Mouse (Mus musculus): Measurements from ENCODE around the gene Olfr1451.
"Not testable (repeated sequence)": the region's sequence is repeated elsewhere in the genome, so short reads cannot be mapped to it uniquely, and the experiment has no call there.

The Olfr1451 gene

GRCm38 (mm10) chr19:12994714-12995113, at the start of gene Olfr1451:
Gene Olfr1451, plus strand, starts transcription at chr19:12995014.
- DNase-seq (ENCODE audit: low spot score): no peak

- no peak for DNase-seq (ENCODE audit: low spot score)
Measured at GRCm38 (mm10) chr19:12949958-12950357, 44.9 kb upstream of the Olfr1451 start, which contains the start of gene Olfr1450. Gene Olfr1450, plus strand, starts transcription at chr19:12950258.

GRCm38 (mm10) chr19:12970082-12970481, 24.7 kb upstream of the Olfr1451 start:
- DNase-seq (ENCODE audit: low spot score): not testable (repeated sequence)

- DNase-seq (ENCODE audit: low spot score): not testable (repeated sequence)
Measured at GRCm38 (mm10) chr19:12992316-12992715, 2.5 kb upstream of the Olfr1451 start.

- no peak for DNase-seq (ENCODE audit: low spot score)
Measured at GRCm38 (mm10) chr19:13028227-13028626, 33.4 kb downstream of the Olfr1451 start, which contains the start of gene Olfr1453. Gene Olfr1453, minus strand, starts transcription at chr19:13028327.
